35 mouse cellular contexts compared by ENCODE assay signal in the genomic region with DNA sequence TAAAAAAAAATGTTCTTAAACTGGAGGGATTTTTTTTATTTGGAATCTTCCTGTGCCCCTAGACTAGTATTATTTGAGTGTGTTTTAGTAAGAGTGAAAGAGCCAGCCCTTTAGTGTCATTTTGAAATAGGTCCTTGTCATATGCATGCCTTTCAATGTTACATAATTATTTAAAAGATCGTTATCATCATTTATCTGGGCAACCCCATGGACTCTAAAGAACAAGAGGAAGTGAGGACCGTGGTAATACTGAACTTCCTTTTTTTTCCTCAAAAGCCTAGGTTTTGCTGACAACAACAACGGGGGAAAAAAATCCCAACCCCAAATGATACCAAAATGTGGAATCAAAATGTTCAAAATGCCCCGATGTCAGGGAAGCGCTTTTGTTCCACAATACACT. TPM values are rescaled to one million over a fixed set of nuclear protein-coding genes. Genes with fewer than 3 reads are reported as not detected.
DNase-seq lines count a peak whose midpoint lies in the region; ATAC-seq and TF ChIP-seq lines count a peak whose summit lies in the region.
"Had no signal": no experiment of that assay in that cellular context is flagged by ENCODE, and none has a peak within 500 bp of the region (broad histone marks: within the 10 kb centered on the region; RNA-seq: fewer than 3 reads in every experiment).

No protein-coding gene starts in this region.

- H3K4me3 ChIP-seq in MEL (ENCODE audit: control insufficient read depth in 1 of 2, insufficient read depth in 1 of 2, low read depth in 2 of 2, low read length in 2 of 2): no peak overlapping the region
- no peak overlapping the region for H3K4me3 ChIP-seq in hindbrain, embryonic 12.5 days
- H3K4me3 ChIP-seq in left cerebral cortex, adult 2 months: no peak overlapping the region
- no peak overlapping the region for H3K4me3 ChIP-seq in gastrocnemius, adult 2 months
- H3K4me3 ChIP-seq: embryonic facial prominence, embryonic 10.5 days; embryonic facial prominence, embryonic 13.5 days; erythroblast, embryonic 14.5 days; forebrain, embryonic 12.5 days; forebrain, embryonic 15.5 days; heart, embryonic 12.5 days; heart, embryonic 15.5 days; hindbrain, embryonic 13.5 days; intestine, embryonic 15.5 days had no signal

- H3K9ac ChIP-seq in MEL (ENCODE audit: control insufficient read depth, low read depth, low read length, poor library complexity, severe bottlenecking): no peak overlapping the region
- no peak overlapping the region for H3K9ac ChIP-seq in hindbrain, embryonic 12.5 days
- H3K9ac ChIP-seq: embryonic facial prominence, embryonic 13.5 days; forebrain, embryonic 12.5 days; forebrain, embryonic 15.5 days; heart, embryonic 12.5 days; heart, embryonic 15.5 days; hindbrain, embryonic 13.5 days; intestine, embryonic 15.5 days had no signal

- intact Hi-C loops in left cerebral cortex, adult 2 months (cut with DNase I): no loop called here
- intact Hi-C loops in gastrocnemius, adult 2 months (cut with DNase I): no loop called here

- H3K79me2 ChIP-seq in MEL (ENCODE audit: control insufficient read depth, insufficient read depth, low read length, poor library complexity): no peaks in the 10 kb centered on the region

- 91% methylated on average over 5 of the region's 5 CpGs for WGBS in hindbrain, embryonic 12.5 days

- H3K27me3 ChIP-seq in MEL (ENCODE audit: control insufficient read depth in 1 of 2, insufficient read depth in 2 of 2, low read length in 2 of 2): no peaks in the 10 kb centered on the region; a peak in 1 of 4 replicates
- H3K27me3 ChIP-seq in hindbrain, embryonic 12.5 days: no peaks in the 10 kb centered on the region
- H3K27me3 ChIP-seq: embryonic facial prominence, embryonic 13.5 days; forebrain, embryonic 12.5 days; forebrain, embryonic 15.5 days; heart, embryonic 12.5 days; heart, embryonic 15.5 days; hindbrain, embryonic 13.5 days; intestine, embryonic 15.5 days had no signal

- no peaks in the 10 kb centered on the region for H3K4me1 ChIP-seq in MEL (ENCODE audit: control insufficient read depth in 1 of 2, insufficient read depth in 2 of 2, low read length in 2 of 2)
- no peaks in the 10 kb centered on the region for H3K4me1 ChIP-seq in hindbrain, embryonic 12.5 days
- H3K4me1 ChIP-seq: embryonic facial prominence, embryonic 13.5 days; forebrain, embryonic 12.5 days; forebrain, embryonic 15.5 days; heart, embryonic 12.5 days; heart, embryonic 15.5 days; hindbrain, embryonic 13.5 days; intestine, embryonic 15.5 days had no signal

- H3K36me3 ChIP-seq in MEL (ENCODE audit: control insufficient read depth in 1 of 2, insufficient read depth in 2 of 2, low read length in 2 of 2): peaks cover 0 to 3% of the 10 kb centered on the region in 2 experiments; a peak in 1 of 4 replicates
- H3K36me3 ChIP-seq in hindbrain, embryonic 12.5 days: no peaks in the 10 kb centered on the region
- H3K36me3 ChIP-seq: embryonic facial prominence, embryonic 10.5 days; embryonic facial prominence, embryonic 13.5 days; forebrain, embryonic 12.5 days; forebrain, embryonic 15.5 days; heart, embryonic 12.5 days; heart, embryonic 15.5 days; hindbrain, embryonic 13.5 days; intestine, embryonic 15.5 days had no signal

- TF ChIP-seq POLR2A in MEL (IDR thresholded peaks at IDR 0.05; ENCODE audit: control insufficient read depth in 1 of 2, insufficient read depth in 1 of 2, low read depth in 1 of 2, low read length in 2 of 2, poor library complexity in 1 of 2): no peak

- DNase-seq in 416B (ENCODE audit: low read depth) (peak; percentile 20), MEL (ENCODE audit: low read depth, low spot score) (peak; percentile 26)
- no peak for DNase-seq in left cerebral cortex, adult 2 months (ENCODE audit: extremely low spot score in 1 of 2, low spot score in 2 of 2)
- no peak for DNase-seq in gastrocnemius, adult 2 months
- DNase-seq: adrenal gland, postnatal 10 days; adrenal gland, postnatal 36 days; cerebellum, adult 11 months; cerebellum, adult 2 months; cerebellum, adult 9-11 months; cerebellum, postnatal 25 days; embryo, embryonic 11 days; gastrocnemius, postnatal 14 days; heart, postnatal 10 days; heart, postnatal 36 days had no signal

- no peak overlapping the region for H3K4me2 ChIP-seq in hindbrain, embryonic 12.5 days (replicated peaks)
- H3K4me2 ChIP-seq: embryonic facial prominence, embryonic 13.5 days; forebrain, embryonic 12.5 days; forebrain, embryonic 15.5 days; heart, embryonic 12.5 days; heart, embryonic 15.5 days; hindbrain, embryonic 13.5 days; intestine, embryonic 15.5 days had no signal

- ATAC-seq in granulocyte monocyte progenitor cell, adult 5-6 weeks (replicated peaks; ENCODE audit: poor library complexity, severe bottlenecking): peak; percentile 66
- peak; percentile 71 for ATAC-seq in megakaryocyte progenitor cell, adult 5-6 weeks (replicated peaks; ENCODE audit: poor library complexity)
- no peak for ATAC-seq in hindbrain, embryonic 12.5 days (ENCODE audit: low FRiP score)
- ATAC-seq: CD4-positive, CD25-positive, alpha-beta regulatory T cell, adult 4 months; forebrain, embryonic 15.5 days; hindbrain, embryonic 16.5 days; intestine, embryonic 15.5 days; Patski had no signal

- no peak overlapping the region for H3K27ac ChIP-seq in MEL (ENCODE audit: control insufficient read depth, low read depth, low read length)
- no peak overlapping the region for H3K27ac ChIP-seq in hindbrain, embryonic 12.5 days
- no peak overlapping the region for H3K27ac ChIP-seq in left cerebral cortex, adult 2 months
- H3K27ac ChIP-seq in gastrocnemius, adult 2 months: no peak overlapping the region
- H3K27ac ChIP-seq: embryonic facial prominence, embryonic 10.5 days; embryonic facial prominence, embryonic 13.5 days; forebrain, embryonic 12.5 days; forebrain, embryonic 15.5 days; heart, embryonic 15.5 days; hindbrain, embryonic 13.5 days; intestine, embryonic 15.5 days had no signal

- no peak for TF ChIP-seq CTCF in MEL (IDR thresholded peaks at IDR 0.05 in 2 of 3, conservative IDR thresholded peaks at IDR 0.05 in 1 of 3; ENCODE audit: control insufficient read depth in 1 of 3, insufficient read depth in 1 of 3, low read depth in 2 of 3, low read length in 3 of 3, poor library complexity in 1 of 3, severe bottlenecking in 1 of 3)
- no peak for TF ChIP-seq CTCF in left cerebral cortex, adult 2 months (IDR thresholded peaks at IDR 0.05)
- no peak for TF ChIP-seq CTCF in gastrocnemius, adult 2 months (IDR thresholded peaks at IDR 0.05)

- H3K9me3 ChIP-seq in MEL (replicated peaks; ENCODE audit: insufficient read depth, low read length): no peaks in the 10 kb centered on the region
- H3K9me3 ChIP-seq in hindbrain, embryonic 12.5 days (replicated peaks): no peaks in the 10 kb centered on the region
- H3K9me3 ChIP-seq: embryonic facial prominence, embryonic 10.5 days; embryonic facial prominence, embryonic 13.5 days; forebrain, embryonic 12.5 days; forebrain, embryonic 15.5 days; heart, embryonic 12.5 days; heart, embryonic 15.5 days; hindbrain, embryonic 13.5 days; intestine, embryonic 15.5 days had no signal

- TF ChIP-seq EP300 in MEL (IDR thresholded peaks at IDR 0.05; ENCODE audit: low read depth in 1 of 2, low read length in 2 of 2): peak in 1 of 2 experiments; percentile 51; a peak in 2 of 4 replicates

- TF ChIP-seq RAD21 in MEL (IDR thresholded peaks at IDR 0.05; ENCODE audit: low read depth, low read length): no peak

TF ChIP-seq in MEL, 35 proteins besides CTCF, POLR2A, EP300 and RAD21:
- TF ChIP-seq MAX (IDR thresholded peaks at IDR 0.05; ENCODE audit: low read length) (no peak), UBTF (IDR thresholded peaks at IDR 0.05; ENCODE audit: borderline replicate concordance, insufficient read depth, low read depth, low read length) (no peak), USF2 (IDR thresholded peaks at IDR 0.05; ENCODE audit: borderline replicate concordance in 1 of 2, insufficient read depth in 1 of 2, low read depth in 1 of 2, low read length in 2 of 2) (no peak), ZC3H11A (IDR thresholded peaks at IDR 0.05; ENCODE audit: low read depth, low read length) (no peak), MXI1 (IDR thresholded peaks at IDR 0.05; ENCODE audit: low read depth, low read length) (no peak), MEF2A (IDR thresholded peaks at IDR 0.05; ENCODE audit: extremely low read depth, insufficient replicate concordance, low read depth, low read length, poor library complexity, severe bottlenecking) (no peak), USF1 (IDR thresholded peaks at IDR 0.05; ENCODE audit: low read depth, low read length) (no peak), POLR2AphosphoS2 (IDR thresholded peaks at IDR 0.05; ENCODE audit: low read length) (no peak), TAL1 (IDR thresholded peaks at IDR 0.05; ENCODE audit: low read length) (no peak), TCF12 (IDR thresholded peaks at IDR 0.05; ENCODE audit: low read depth, low read length) (no peak), KAT2A (conservative IDR thresholded peaks at IDR 0.05; ENCODE audit: low read depth, low read length) (no peak), JUND (IDR thresholded peaks at IDR 0.05; ENCODE audit: low read depth, low read length) (no peak), SIN3A (IDR thresholded peaks at IDR 0.05; ENCODE audit: low read length) (no peak), ETS1 (IDR thresholded peaks at IDR 0.05; ENCODE audit: low read depth, low read length) (no peak), MAZ (IDR thresholded peaks at IDR 0.05; ENCODE audit: low read depth, low read length) (no peak), POLR2AphosphoS5 (IDR thresholded peaks at IDR 0.05; ENCODE audit: borderline replicate concordance, low read depth, low read length) (no peak), MAFK (IDR thresholded peaks at IDR 0.05; ENCODE audit: borderline replicate concordance, low read depth, low read length) (no peak), CHD1 (IDR thresholded peaks at IDR 0.05; ENCODE audit: low read depth, low read length) (no peak)
TF ChIP-seq in MEL: peak in this region for 0.

RNA-seq across cellular contexts. Expression of a gene that starts 22.0 kb away (rescaled TPM):
- total RNA-seq in MEL (2012; rRNA removed): not detected in 2 replicates
- not detected for polyA plus RNA-seq in MEL (2012; ENCODE audit: insufficient read depth in 1 of 2, insufficient read length in 2 of 2, low read depth in 1 of 2, low replicate concordance in 2 of 2, missing spikeins in 1 of 2)
- total RNA-seq in granulocyte monocyte progenitor cell, adult 5-6 weeks (2014; fragmentation: Nextera tagmentation): not detected in 2 replicates
- total RNA-seq in granulocyte monocyte progenitor cell, adult 5-6 weeks (2017): not detected in 2 replicates
- not detected in 2 replicates for total RNA-seq in megakaryocyte progenitor cell, adult 5-6 weeks (2015)
- not detected in 2 replicates for total RNA-seq in megakaryocyte progenitor cell, adult 5-6 weeks (2017)
- polyA plus RNA-seq in hindbrain, embryonic 12.5 days (2016; fragmentation: Nextera tagmentation; extraction: Ambion mirVana): not detected in 2 replicates
- not detected for total RNA-seq in left cerebral cortex, adult 2 months (2021)
- total RNA-seq in gastrocnemius, adult 2 months (2021): not detected
- total RNA-seq: adrenal gland, adult 18-20 months; adrenal gland, postnatal 10 days; adrenal gland, postnatal 36 days; gastrocnemius, adult 18-20 months; gastrocnemius, postnatal 14 days; gastrocnemius, postnatal 4 days; heart, adult 18-20 months; heart, postnatal 10 days; heart, postnatal 36 days had no signal
- polyA plus RNA-seq: C2C12; CD4-positive, CD25-positive, alpha-beta regulatory T cell, adult 4 months; cerebellum, adult 2 months; cortical plate, adult 2 months; embryonic facial prominence, embryonic 10.5 days; embryonic facial prominence, embryonic 13.5 days; erythroblast, embryonic 14.5 days; forebrain, embryonic 12.5 days; forebrain, embryonic 15.5 days; heart, embryonic 15.5 days; hindbrain, embryonic 16.5 days; intestine, embryonic 15.5 days; Patski had no signal

Comparison
In these comparisons a context has a peak if more than half of its experiments do, and no peak if none do; other contexts are left out.
1. DNase-seq: peak in 416B (single experiment) and MEL (single experiment); none in left cerebral cortex, adult 2 months (0 of 2) and gastrocnemius, adult 2 months (single experiment).